Mouse (Mus musculus) forebrain, embryonic 12.5 days (tissue): ENCODE measurements around the gene Olfr1381. TPM values are rescaled to one million over a fixed set of nuclear protein-coding genes. Genes with fewer than 3 reads are reported as not detected.

Experiments
- polyA plus RNA-seq: library from polyadenylated mRNA; unstranded; fragments of >200 nt; fragmentation: Nextera tagmentation; extraction: Ambion mirVana; gene quantifications from 2 replicates; pipeline ENCODE4 v1.2.1, GENCODE M21; 2016

Gene Olfr1381
- polyA plus RNA-seq, 1 experiment from 2014 or later = not detected

Other genes starting within 250 kb of the Olfr1381 start
- gene Olfr10, start 238.7 kb upstream of the Olfr1381 start, polyA plus RNA-seq = not detected in 2 replicates
- not detected in 2 replicates for gene Olfr1391, start 220.7 kb upstream of the Olfr1381 start, polyA plus RNA-seq
- not detected in 2 replicates for gene Olfr1390, start 208.3 kb upstream of the Olfr1381 start, polyA plus RNA-seq
- gene Olfr1389, start 120.4 kb upstream of the Olfr1381 start, polyA plus RNA-seq = not detected in 2 replicates
- 0.10 and 0.13 TPM in 2 replicates for gene Olfr1388, start 106.8 kb upstream of the Olfr1381 start, polyA plus RNA-seq
- gene Olfr1387, start 88.1 kb upstream of the Olfr1381 start, polyA plus RNA-seq = not detected in 2 replicates
- gene Olfr1386, start 78.4 kb upstream of the Olfr1381 start, polyA plus RNA-seq = not detected in 2 replicates
- not detected in 2 replicates for gene Olfr1385, start 54.4 kb upstream of the Olfr1381 start, polyA plus RNA-seq
- not detected in 2 replicates for gene Olfr1384, start 36.7 kb upstream of the Olfr1381 start, polyA plus RNA-seq
- gene Olfr1383, start 23.8 kb upstream of the Olfr1381 start, polyA plus RNA-seq = not detected in 2 replicates
- gene Olfr1382, start 15.2 kb upstream of the Olfr1381 start, polyA plus RNA-seq = not detected in 2 replicates
- not detected in 2 replicates for gene Olfr1380, start 13.4 kb downstream of the Olfr1381 start, polyA plus RNA-seq
- gene Flt4, start 65.8 kb downstream of the Olfr1381 start, polyA plus RNA-seq = 2.1 and 2.3 TPM in 2 replicates
- gene Scgb3a1, start 120.2 kb downstream of the Olfr1381 start, polyA plus RNA-seq = not detected in 2 replicates
- 99.5 and 101 TPM in 2 replicates for gene Cnot6, start 169.3 kb downstream of the Olfr1381 start, polyA plus RNA-seq